Mouse (Mus musculus): ENCODE data around the gene Kctd15. TPM values are rescaled to one million over a fixed set of nuclear protein-coding genes. Genes with fewer than 3 reads are reported as not detected.
A peak's percentile ranks its signal among the peaks of the same experiment; 100 is the strongest.

The Kctd15 gene
- polyA plus RNA-seq, 1 experiment from 2014 or later: 18.5 TPM

DNA sequence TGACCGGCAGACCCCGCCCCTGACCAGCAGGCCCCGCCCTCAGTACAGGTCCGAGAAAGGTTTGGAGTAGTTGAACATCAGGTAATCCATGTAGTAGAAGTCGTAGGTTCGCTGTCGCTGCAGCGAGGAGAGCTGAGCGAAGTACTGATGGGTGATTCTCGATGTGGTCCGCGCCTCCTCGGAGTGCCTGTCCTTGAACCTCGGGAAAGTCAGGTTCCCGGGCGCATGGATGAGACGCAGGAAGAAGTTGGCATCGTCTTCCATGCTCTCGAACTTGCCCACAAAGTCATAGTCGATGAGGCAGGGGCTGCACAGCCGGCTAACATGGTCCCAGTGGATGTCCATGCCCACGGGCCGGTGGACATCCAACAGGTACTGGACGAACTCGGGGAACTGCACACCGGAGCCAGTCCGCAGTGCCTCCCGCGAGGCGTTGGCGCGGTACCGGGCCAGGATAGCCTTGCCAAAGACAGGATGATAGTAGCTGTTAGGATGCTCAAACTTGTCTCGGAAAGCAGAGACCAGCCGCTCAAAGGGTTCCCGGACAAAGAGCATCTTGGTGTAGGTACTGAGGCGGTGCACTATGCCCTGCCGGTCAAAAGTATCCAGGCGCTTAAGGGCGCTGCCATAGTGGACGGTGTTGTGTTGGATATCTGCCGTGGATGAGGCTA lies 18.7 kb upstream of the Kctd15 start:
- ATAC-seq (ENCODE audit: insufficient read depth, low FRiP score): no peak
- 0 out of 2 replicates have a peak overlapping the region, but pooled peaks have one; percentile 45 for H3K4me2 ChIP-seq (ENCODE audit: low read depth, low read length)

DNA sequence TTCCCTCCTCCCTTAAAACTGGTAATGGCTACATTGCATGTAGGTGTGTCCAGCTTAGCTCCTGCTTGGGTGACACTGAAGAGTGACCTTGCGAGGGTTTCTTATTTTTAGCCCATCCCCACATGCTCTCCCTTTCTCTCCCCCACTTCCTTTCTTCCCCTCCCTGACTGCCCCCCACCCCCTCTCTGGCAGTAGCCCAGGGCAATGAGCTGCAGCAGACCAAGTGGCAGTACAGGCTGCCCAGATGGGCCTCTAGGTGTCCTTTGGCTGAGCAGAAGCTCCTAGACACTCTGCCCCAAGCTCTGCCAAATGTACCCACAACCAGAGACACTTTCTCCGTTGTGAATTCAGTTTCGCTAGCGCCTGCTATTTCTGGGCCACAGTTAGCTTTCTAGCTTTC lies 16.4 kb upstream of the Kctd15 start:
- no peaks in the 10 kb centered on the region for H3K36me3 ChIP-seq (ENCODE audit: control insufficient read depth, insufficient read depth, low read length)
- no peaks in the 10 kb centered on the region for H3K9me3 ChIP-seq (replicated peaks; ENCODE audit: control insufficient read depth, low read length)
- no peak overlapping the region for H3K4me3 ChIP-seq (replicated peaks; ENCODE audit: low read length)
- 74% methylated on average over 4 of the region's 4 CpGs for WGBS
- no peak overlapping the region for H3K9ac ChIP-seq (ENCODE audit: low read length)
- H3K27me3 ChIP-seq (ENCODE audit: control insufficient read depth, insufficient read depth, low read length): peaks cover 32% of the 10 kb centered on the region
- H3K4me2 ChIP-seq (ENCODE audit: low read depth, low read length): no peak overlapping the region
- H3K27ac ChIP-seq (ENCODE audit: low read length): no peak overlapping the region
- H3K4me1 ChIP-seq (ENCODE audit: control insufficient read depth, insufficient read depth, low read length): peaks cover 7% of the 10 kb centered on the region; the same call in 1 of the 2 replicates
- ATAC-seq (ENCODE audit: insufficient read depth, low FRiP score): no peak

More for the DNA sequence above, 18.7 kb upstream of the Kctd15 start:
- H3K4me1 ChIP-seq (ENCODE audit: control insufficient read depth, insufficient read depth, low read length): peaks cover 7% of the 10 kb centered on the region; the same call in 1 of the 2 replicates
- H3K9me3 ChIP-seq (replicated peaks; ENCODE audit: control insufficient read depth, low read length): no peaks in the 10 kb centered on the region
- H3K27me3 ChIP-seq (ENCODE audit: control insufficient read depth, insufficient read depth, low read length): peaks cover 32% of the 10 kb centered on the region
- 20% methylated on average over 42 of the region's 42 CpGs for WGBS
- H3K27ac ChIP-seq (ENCODE audit: low read length): no peak overlapping the region
- no peaks in the 10 kb centered on the region for H3K36me3 ChIP-seq (ENCODE audit: control insufficient read depth, insufficient read depth, low read length)
- no peak overlapping the region for H3K4me3 ChIP-seq (replicated peaks; ENCODE audit: low read length)
- H3K9ac ChIP-seq (ENCODE audit: low read length): no peak overlapping the region

DNA sequence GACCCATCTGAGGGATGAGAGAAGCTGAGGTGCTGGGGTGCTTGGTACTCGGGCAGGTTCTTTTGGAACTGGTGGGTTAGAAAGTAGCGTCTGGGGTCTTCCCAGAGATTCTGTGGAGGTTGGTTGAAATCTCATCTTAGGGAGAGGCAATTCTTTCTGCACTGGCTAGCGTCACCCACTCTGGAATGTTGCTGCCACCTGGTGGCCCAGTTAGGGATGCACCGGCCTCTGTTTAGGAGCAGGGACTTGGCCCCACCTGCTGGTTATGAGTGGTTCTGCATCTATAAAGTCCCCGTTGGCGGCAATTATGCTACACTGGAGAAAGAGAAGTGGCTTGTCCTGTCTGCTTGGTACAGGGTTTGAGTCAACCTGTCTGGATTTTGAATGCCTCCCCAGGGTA lies 15.4 kb upstream of the Kctd15 start:
- no peak overlapping the region for H3K4me3 ChIP-seq (replicated peaks; ENCODE audit: low read length)
- no peak overlapping the region for H3K27ac ChIP-seq (ENCODE audit: low read length)
- H3K9me3 ChIP-seq (replicated peaks; ENCODE audit: control insufficient read depth, low read length): no peaks in the 10 kb centered on the region
- H3K36me3 ChIP-seq (ENCODE audit: control insufficient read depth, insufficient read depth, low read length): no peaks in the 10 kb centered on the region
- peaks cover 7% of the 10 kb centered on the region; the same call in 1 of the 2 replicates for H3K4me1 ChIP-seq (ENCODE audit: control insufficient read depth, insufficient read depth, low read length)
- no peak for ATAC-seq (ENCODE audit: insufficient read depth, low FRiP score)
- no peak overlapping the region for H3K9ac ChIP-seq (ENCODE audit: low read length)
- no peak overlapping the region for H3K4me2 ChIP-seq (ENCODE audit: low read depth, low read length)
- 1% methylated on average over 6 of the region's 6 CpGs for WGBS
- peaks cover 32% of the 10 kb centered on the region for H3K27me3 ChIP-seq (ENCODE audit: control insufficient read depth, insufficient read depth, low read length)

DNA sequence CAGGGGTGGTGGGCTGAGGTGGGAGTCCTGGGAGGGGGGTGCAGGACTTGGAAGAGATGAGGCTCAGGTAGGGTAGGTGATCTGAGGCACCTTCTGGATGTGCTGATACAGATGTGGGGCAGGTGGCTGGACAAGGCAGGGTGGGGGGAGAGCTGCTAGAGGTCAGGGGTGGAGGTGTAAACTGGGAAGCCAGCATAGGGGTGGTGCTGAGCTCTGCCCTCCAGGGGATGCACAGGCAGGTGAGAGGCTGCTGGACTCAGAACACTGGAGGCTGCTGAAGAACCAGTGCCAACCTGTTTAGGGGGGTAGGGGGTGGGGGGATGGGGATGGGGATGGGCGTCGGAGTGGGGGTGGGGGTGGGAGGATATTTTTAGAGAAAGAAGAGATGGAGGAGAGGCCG lies 14.2 kb upstream of the Kctd15 start:
- Histone ChIP-seq H3K4me3 (replicated peaks; ENCODE audit: low read length) (no peak overlapping the region), H3K9me3 (replicated peaks; ENCODE audit: control insufficient read depth, low read length) (no peaks in the 10 kb centered on the region), H3K9ac (ENCODE audit: low read length) (no peak overlapping the region), H3K27me3 (ENCODE audit: control insufficient read depth, insufficient read depth, low read length) (peaks cover 29% of the 10 kb centered on the region), H3K4me2 (ENCODE audit: low read depth, low read length) (no peak overlapping the region), H3K27ac (ENCODE audit: low read length) (no peak overlapping the region), H3K4me1 (ENCODE audit: control insufficient read depth, insufficient read depth, low read length) (peaks cover 1% of the 10 kb centered on the region; the same call in 1 of the 2 replicates), H3K36me3 (ENCODE audit: control insufficient read depth, insufficient read depth, low read length) (no peaks in the 10 kb centered on the region)
- ATAC-seq (ENCODE audit: insufficient read depth, low FRiP score): no peak
- 90% methylated on average over 3 of the region's 3 CpGs for WGBS

DNA sequence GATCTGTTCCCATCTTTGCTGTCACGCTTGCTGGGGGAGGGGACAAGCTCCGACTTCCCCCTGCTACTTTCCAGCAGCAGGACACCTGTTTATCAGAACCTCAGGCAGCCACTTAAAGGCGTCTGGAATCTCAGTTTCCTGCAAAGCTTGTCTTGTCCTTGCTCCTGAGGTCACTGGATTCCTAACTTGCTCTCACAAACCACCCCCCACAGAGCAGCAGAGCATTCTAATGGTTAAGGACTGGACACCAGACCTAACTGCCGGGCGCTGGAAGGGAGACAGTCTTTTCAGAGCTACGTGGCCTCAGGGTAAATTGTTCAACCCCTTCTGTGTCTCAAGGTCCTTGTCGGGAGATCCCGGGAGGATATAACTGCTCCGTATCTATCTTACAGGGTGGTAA lies 12.8 kb upstream of the Kctd15 start:
- H3K36me3 ChIP-seq (ENCODE audit: control insufficient read depth, insufficient read depth, low read length): no peaks in the 10 kb centered on the region
- peaks cover 15% of the 10 kb centered on the region for H3K27me3 ChIP-seq (ENCODE audit: control insufficient read depth, insufficient read depth, low read length)
- H3K4me1 ChIP-seq (ENCODE audit: control insufficient read depth, insufficient read depth, low read length): no peaks in the 10 kb centered on the region
- no peak overlapping the region for H3K4me3 ChIP-seq (replicated peaks; ENCODE audit: low read length)
- H3K27ac ChIP-seq (ENCODE audit: low read length): no peak overlapping the region
- no peak overlapping the region for H3K9ac ChIP-seq (ENCODE audit: low read length)
- no peaks in the 10 kb centered on the region for H3K9me3 ChIP-seq (replicated peaks; ENCODE audit: control insufficient read depth, low read length)
- no peak overlapping the region for H3K4me2 ChIP-seq (ENCODE audit: low read depth, low read length)
- 20% methylated on average over 9 of the region's 9 CpGs for WGBS
- ATAC-seq (ENCODE audit: insufficient read depth, low FRiP score): no peak

DNA sequence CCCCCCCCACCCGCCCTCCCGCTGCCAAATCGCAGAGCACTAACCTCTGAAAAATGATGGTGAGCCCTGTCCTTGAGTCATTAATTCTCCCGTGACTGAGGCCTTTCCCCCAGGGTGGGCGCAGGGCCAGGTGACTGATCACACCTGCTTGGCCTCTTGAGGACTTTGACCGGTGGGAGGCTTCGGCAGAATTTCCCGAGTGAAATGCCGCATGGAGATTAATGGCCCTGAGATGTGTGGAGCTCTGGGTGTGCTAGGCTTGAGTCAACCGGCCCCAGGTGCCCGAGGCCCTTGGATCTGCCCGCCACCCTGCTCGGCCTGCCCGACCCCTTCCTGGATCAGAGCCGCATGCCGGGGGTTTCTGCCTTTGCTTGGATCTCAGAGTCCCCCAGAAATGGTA lies 11.3 kb upstream of the Kctd15 start:
- no peaks in the 10 kb centered on the region for H3K36me3 ChIP-seq (ENCODE audit: control insufficient read depth, insufficient read depth, low read length)
- H3K27me3 ChIP-seq (ENCODE audit: control insufficient read depth, insufficient read depth, low read length): peaks cover under 1% of the 10 kb centered on the region; the same call in 1 of the 2 replicates
- H3K4me2 ChIP-seq (ENCODE audit: low read depth, low read length): no peak overlapping the region
- no peak for ATAC-seq (ENCODE audit: insufficient read depth, low FRiP score)
- H3K4me1 ChIP-seq (ENCODE audit: control insufficient read depth, insufficient read depth, low read length): no peaks in the 10 kb centered on the region
- no peaks in the 10 kb centered on the region for H3K9me3 ChIP-seq (replicated peaks; ENCODE audit: control insufficient read depth, low read length)
- no peak overlapping the region for H3K4me3 ChIP-seq (replicated peaks; ENCODE audit: low read length)
- H3K27ac ChIP-seq (ENCODE audit: low read length): no peak overlapping the region
- no peak overlapping the region for H3K9ac ChIP-seq (ENCODE audit: low read length)
- WGBS: 55% methylated on average over 16 of the region's 16 CpGs

DNA sequence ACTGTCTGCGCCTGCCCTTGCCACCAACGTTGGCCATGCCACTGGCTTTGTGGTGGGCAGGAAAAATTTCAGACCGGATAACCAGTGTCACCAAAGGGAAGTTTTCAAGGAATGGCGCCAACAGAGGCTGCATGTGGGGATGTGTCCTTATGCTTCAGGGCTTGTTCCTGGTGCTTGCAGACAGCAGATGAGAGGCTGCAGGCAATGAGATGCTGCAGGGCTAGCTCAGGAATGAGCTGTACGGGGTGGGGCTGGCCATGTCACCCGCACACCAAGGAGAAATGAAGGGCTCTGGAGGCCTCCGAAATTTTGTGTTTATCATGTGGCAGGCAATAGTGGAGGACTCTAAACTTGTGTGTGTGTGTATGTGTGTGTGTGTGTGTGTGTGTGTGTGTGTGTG lies 6.6 kb upstream of the Kctd15 start:
- Histone ChIP-seq H3K4me2 (ENCODE audit: low read depth, low read length) (no peak overlapping the region), H3K9me3 (replicated peaks; ENCODE audit: control insufficient read depth, low read length) (no peaks in the 10 kb centered on the region), H3K9ac (ENCODE audit: low read length) (no peak overlapping the region), H3K4me3 (replicated peaks; ENCODE audit: low read length) (no peak overlapping the region), H3K4me1 (ENCODE audit: control insufficient read depth, insufficient read depth, low read length) (no peaks in the 10 kb centered on the region), H3K27ac (ENCODE audit: low read length) (no peak overlapping the region), H3K27me3 (ENCODE audit: control insufficient read depth, insufficient read depth, low read length) (no peaks in the 10 kb centered on the region), H3K36me3 (ENCODE audit: control insufficient read depth, insufficient read depth, low read length) (no peaks in the 10 kb centered on the region)
- ATAC-seq (ENCODE audit: insufficient read depth, low FRiP score): no peak
- WGBS: 43% methylated on average over 7 of the region's 7 CpGs

DNA sequence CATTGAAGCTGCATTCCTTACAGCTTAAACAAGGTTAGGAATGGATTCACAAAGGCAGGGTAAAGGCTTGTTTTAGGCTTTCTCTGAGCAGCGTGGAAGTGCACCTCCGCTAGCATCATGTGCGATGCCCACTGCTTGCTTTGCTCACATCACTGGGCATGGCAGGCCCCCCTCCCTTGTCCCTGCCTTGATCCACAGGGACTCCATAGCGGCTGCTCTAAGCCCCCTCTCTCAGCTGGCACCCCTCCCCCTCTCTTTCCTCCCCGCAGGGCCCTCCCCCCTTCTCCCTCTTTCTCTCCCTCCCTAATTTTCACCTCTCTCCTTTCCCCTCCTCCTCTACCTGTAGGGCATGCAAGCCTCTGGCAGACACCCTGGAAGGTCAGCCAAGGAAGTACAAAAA lies 5.7 kb upstream of the Kctd15 start:
- H3K27ac ChIP-seq (ENCODE audit: low read length): no peak overlapping the region
- no peaks in the 10 kb centered on the region for H3K36me3 ChIP-seq (ENCODE audit: control insufficient read depth, insufficient read depth, low read length)
- H3K9me3 ChIP-seq (replicated peaks; ENCODE audit: control insufficient read depth, low read length): no peaks in the 10 kb centered on the region
- WGBS: 35% methylated on average over 5 of the region's 5 CpGs
- no peaks in the 10 kb centered on the region for H3K27me3 ChIP-seq (ENCODE audit: control insufficient read depth, insufficient read depth, low read length)
- no peaks in the 10 kb centered on the region for H3K4me1 ChIP-seq (ENCODE audit: control insufficient read depth, insufficient read depth, low read length)
- H3K9ac ChIP-seq (ENCODE audit: low read length): no peak overlapping the region
- H3K4me3 ChIP-seq (replicated peaks; ENCODE audit: low read length): no peak overlapping the region
- no peak overlapping the region for H3K4me2 ChIP-seq (ENCODE audit: low read depth, low read length)
- ATAC-seq (ENCODE audit: insufficient read depth, low FRiP score): no peak

DNA sequence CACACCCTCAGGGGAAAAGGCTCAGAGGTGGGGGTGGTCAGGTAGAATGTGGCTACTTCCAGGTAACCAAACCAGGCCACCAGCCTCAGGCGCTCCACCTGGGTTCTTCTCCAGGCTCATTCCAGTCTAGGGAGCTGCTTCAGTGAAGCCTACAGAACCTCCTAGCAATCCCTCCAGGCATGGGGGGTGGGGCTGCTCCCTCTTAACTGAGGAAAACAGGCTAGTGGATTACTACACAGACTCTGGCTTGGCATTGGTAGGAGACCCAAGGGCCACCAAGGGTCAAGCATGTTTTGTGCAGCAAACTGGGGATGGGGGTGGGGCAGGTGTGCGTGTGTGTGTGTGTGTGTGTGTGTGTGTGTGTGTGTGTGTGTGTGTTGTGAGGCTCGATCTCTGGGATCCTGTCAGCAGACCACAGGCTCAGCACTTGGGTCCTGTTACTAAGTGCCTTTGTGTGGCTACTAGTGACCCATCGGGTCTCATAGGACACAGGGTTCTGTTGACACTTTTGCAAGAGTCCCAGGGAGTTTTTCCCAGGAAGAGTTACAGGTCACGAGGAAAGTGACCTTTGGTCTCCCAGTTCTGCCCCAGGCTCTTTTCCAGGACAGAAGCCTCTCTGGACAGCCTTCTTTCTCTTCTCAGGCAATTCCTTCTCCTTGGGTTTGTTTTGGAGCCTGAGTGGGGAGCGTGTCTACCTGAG lies 3.0 kb upstream of the Kctd15 start:
- WGBS: 65% methylated on average over 6 of the region's 6 CpGs

More for the DNA sequence above, 3.0 kb upstream of the Kctd15 start:
- Histone ChIP-seq H3K4me1 (ENCODE audit: control insufficient read depth, insufficient read depth, low read length) (no peaks in the 10 kb centered on the region), H3K9me3 (replicated peaks; ENCODE audit: control insufficient read depth, low read length) (no peaks in the 10 kb centered on the region), H3K27me3 (ENCODE audit: control insufficient read depth, insufficient read depth, low read length) (no peaks in the 10 kb centered on the region), H3K27ac (ENCODE audit: low read length) (no peak overlapping the region), H3K4me3 (replicated peaks; ENCODE audit: low read length) (no peak overlapping the region), H3K9ac (ENCODE audit: low read length) (no peak overlapping the region), H3K36me3 (ENCODE audit: control insufficient read depth, insufficient read depth, low read length) (no peaks in the 10 kb centered on the region), H3K4me2 (ENCODE audit: low read depth, low read length) (no peak overlapping the region)
- no peak for ATAC-seq (ENCODE audit: insufficient read depth, low FRiP score)

Data from stomach, embryonic 16.5 days (tissue).